Mouse (Mus musculus): ENCODE results near the gene Fam193b. TPM values are rescaled to one million over a fixed set of nuclear protein-coding genes. Genes with fewer than 3 reads are reported as not detected.
"Not testable (repeated sequence)": the region's sequence is repeated elsewhere in the genome, so short reads cannot be mapped to it uniquely, and the experiment has no call there.

The Fam193b gene
- total RNA-seq, 1 experiment from 2014 or later, result 25.6 TPM

DNA sequence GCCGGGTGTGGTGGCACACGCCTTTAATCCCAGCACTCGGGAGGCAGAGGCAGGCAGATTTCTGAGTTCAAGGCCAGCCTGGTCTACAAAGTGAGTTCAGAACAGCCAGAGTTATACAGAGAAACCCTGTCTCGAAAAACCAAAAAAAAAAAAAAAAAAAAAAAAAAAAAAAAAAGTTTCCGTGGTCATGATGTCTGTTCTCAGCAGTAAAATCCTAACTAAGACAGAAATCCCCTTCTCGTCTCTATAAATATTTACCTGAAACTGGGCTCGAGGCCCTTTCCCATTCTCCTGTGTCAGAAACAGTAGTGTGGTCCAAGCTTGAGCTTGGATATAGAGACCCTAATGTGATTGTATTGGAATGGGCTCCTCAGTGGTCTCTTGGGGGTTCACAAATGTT, 6.0 kb upstream of the Fam193b start:
- not testable (repeated sequence) for ATAC-seq (replicated peaks in 1 of 2; ENCODE audit: insufficient read depth in 1 of 2, low FRiP score in 2 of 2, low TSS enrichment in 1 of 2, low read depth in 1 of 2, poor library complexity in 2 of 2, severe bottlenecking in 2 of 2)

DNA sequence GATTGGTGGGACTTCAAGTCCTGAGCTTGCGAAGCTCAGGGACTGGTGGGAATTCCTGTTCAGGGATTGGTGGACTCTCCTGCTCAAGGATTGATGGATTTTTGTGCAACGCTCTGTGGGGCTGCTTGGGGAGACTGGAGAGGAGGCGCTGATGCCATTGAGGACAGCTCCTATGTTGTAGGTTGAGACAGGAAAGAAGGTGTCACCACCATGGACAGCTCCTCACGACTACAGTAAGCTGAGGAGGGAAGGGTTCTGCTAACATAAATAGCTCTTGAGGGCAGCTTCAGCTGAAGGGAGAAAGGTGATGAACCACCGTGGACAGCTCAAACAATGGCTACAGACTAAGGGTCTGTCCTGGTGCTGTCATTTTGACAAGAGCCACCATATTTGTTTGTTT, 5.0 kb upstream of the Fam193b start:
- no peak for ATAC-seq (replicated peaks in 1 of 2; ENCODE audit: insufficient read depth in 1 of 2, low FRiP score in 2 of 2, low TSS enrichment in 1 of 2, low read depth in 1 of 2, poor library complexity in 2 of 2, severe bottlenecking in 2 of 2)

DNA sequence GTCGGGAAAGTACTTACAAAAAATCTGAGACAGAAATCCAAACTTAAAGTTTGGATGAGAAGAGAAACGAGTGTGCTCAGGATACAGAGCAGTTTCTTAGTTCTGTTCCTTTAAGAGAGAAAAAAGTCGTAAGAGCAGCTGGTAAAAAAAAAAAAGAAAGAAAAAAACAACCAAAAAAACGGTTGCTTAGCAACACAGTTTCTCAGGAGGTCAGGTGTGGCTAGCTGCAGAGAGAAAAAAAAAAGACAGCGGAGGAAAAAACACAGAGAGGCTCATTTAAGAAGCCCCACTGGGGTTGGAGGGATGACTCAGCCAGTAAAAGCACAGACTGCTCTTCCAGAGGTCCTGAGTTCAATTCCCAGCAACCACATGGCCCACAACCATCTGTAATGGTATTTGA, 3.4 kb upstream of the Fam193b start:
- ATAC-seq (replicated peaks in 1 of 2; ENCODE audit: insufficient read depth in 1 of 2, low FRiP score in 2 of 2, low TSS enrichment in 1 of 2, low read depth in 1 of 2, poor library complexity in 2 of 2, severe bottlenecking in 2 of 2), result no peak

DNA sequence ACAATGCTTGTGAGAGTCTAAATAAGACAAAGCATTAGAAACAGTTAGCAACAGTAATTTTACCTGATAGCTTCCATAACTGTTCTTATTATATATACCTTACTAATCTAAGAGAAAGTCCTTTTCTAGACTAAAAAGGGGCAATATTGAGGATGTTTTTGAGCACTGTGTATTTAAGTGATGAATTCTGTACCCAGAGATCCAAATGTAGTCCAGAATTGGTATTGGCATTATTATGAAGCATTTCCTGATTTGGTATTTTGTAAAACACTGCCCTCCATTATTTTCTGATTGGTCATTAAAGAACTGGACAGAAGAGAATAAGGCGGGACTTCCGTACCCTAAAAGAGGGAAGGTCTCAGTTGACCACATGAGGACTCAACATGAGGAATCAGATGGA, 2.5 kb upstream of the Fam193b start, which contains the start of gene Tmed9:
TSS of gene Tmed9 (plus strand) at position 301 of the 400 bp plus-strand sequence.
- no peak for ATAC-seq (replicated peaks in 1 of 2; ENCODE audit: insufficient read depth in 1 of 2, low FRiP score in 2 of 2, low TSS enrichment in 1 of 2, low read depth in 1 of 2, poor library complexity in 2 of 2, severe bottlenecking in 2 of 2)

DNA sequence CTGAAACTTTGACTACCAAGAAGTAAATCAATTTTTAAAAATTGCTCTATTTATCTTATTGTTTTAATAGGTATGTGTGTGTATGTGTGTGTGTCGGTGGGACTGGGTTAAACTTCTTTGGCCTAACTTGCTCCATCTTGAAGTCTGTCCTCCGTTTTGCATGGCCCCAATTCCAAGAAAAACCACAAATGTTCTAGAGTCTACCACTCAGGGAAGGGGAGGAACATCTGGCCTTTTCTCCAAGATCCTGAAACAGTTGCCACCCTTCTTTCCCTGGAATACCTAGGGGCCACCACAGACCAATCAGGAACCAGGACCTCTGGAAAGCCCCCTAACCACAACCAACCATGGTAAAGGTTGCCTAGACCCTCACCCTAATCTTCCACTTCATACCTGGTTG, 1.1 kb upstream of the Fam193b start:
- no peak for ATAC-seq (replicated peaks in 1 of 2; ENCODE audit: insufficient read depth in 1 of 2, low FRiP score in 2 of 2, low TSS enrichment in 1 of 2, low read depth in 1 of 2, poor library complexity in 2 of 2, severe bottlenecking in 2 of 2)

DNA sequence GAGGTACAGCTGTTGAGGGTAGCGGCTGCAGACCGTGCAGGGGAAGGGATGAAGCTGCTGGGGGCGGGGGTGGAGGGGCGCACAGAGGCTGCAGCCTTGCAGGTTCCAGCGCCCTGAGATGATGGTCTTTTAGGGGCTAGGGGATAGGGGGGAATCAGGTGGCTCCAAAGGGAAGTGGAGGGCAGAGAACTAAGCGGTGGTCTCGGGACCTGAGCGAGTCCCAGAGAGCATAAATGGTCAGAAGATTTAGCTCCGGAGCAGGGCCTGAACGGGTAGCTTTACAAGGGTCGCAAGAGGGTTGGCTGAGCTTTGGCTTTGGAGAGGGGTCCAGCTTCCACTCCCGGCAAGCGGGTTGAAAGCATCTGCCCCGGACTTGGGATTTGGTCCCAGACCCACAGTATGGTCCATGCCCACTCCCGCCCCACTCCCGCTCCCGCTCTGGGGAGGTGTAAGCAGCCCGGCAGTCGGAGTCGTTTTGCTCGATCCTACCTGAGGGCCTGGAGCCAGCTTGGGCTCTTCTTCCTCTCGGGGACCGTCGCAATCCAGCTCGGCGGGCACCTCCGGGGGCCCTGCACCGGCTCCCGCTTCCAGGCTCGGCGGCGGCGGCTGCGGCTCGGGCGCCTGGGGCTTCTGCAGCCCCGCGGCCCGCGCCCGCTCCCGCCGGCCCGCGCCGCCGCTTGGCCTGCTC, 490 bp downstream of the Fam193b start:
- peak; percentile 33 to 35; a peak in 1 of 4 replicates for ATAC-seq (replicated peaks in 1 of 2; ENCODE audit: insufficient read depth in 1 of 2, low FRiP score in 2 of 2, low TSS enrichment in 1 of 2, low read depth in 1 of 2, poor library complexity in 2 of 2, severe bottlenecking in 2 of 2)

DNA sequence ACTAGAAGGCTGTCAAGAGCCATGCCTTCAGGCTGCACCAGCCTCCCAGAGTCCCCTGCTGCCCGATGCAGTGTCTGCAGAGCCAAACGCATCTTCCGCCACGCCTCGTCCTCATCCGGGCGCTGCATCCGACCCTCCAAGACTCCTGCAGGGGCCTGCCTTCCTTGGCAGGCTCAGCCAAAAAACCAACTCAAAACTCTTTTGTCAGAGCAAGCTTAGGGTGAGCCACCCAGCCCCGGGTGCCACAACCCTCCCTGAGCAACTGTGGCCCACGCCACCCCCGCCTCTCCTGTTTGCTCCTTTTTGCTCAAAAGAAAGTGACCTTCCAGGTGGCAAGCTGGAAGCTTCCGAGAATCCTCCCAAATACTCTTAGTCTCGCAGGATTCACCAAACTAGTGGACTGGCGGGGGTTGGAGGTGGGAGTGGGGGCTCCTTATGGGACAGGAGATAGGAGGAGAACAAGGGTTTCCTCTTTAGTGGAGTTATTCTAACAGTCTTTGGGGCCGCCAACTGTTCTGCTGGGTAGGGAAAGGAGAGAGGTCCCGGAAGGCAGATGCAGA, 1.1 kb downstream of the Fam193b start:
- ATAC-seq (replicated peaks in 1 of 2; ENCODE audit: insufficient read depth in 1 of 2, low FRiP score in 2 of 2, low TSS enrichment in 1 of 2, low read depth in 1 of 2, poor library complexity in 2 of 2, severe bottlenecking in 2 of 2), result no peak

DNA sequence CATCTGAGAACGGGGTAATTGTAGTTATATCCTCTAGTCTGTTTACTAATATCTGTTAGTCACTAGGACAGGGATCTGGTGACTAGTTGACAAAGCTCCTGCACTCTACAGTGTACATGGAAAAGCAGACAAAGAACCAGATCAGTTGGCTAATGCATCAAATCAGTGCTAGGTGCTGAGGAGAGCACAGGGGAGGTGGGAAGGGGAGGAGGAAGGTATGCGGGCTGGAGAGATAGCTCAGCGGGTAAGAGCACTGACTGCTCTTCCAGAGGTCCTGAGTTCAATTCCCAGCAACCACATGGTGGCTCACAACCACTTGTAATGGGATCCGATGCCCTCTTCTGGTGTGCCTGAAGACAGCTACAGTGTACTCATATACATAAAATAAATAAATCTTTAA, 2.4 kb downstream of the Fam193b start:
- ATAC-seq (replicated peaks in 1 of 2; ENCODE audit: insufficient read depth in 1 of 2, low FRiP score in 2 of 2, low TSS enrichment in 1 of 2, low read depth in 1 of 2, poor library complexity in 2 of 2, severe bottlenecking in 2 of 2), result not testable (repeated sequence)

DNA sequence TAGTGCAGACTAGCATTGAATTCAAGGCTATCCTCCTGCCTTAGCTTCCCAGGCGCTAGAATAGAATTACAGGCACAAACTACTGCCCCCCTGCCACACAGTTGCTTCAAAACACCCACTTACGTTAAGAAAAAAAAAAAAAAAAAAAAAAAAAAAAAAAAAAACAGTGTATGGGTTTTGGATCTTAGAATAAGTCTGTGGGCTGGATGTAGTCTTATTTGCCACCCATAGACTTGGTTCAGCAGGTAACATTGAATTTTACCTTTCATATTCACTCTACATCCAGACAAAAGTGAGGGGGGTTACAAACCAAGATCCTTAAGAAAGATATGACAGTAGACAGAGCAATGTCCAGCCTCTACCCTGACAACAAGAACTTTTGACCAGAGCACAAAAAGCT, 3.0 kb downstream of the Fam193b start:
- ATAC-seq (replicated peaks in 1 of 2; ENCODE audit: insufficient read depth in 1 of 2, low FRiP score in 2 of 2, low TSS enrichment in 1 of 2, low read depth in 1 of 2, poor library complexity in 2 of 2, severe bottlenecking in 2 of 2), result no peak

DNA sequence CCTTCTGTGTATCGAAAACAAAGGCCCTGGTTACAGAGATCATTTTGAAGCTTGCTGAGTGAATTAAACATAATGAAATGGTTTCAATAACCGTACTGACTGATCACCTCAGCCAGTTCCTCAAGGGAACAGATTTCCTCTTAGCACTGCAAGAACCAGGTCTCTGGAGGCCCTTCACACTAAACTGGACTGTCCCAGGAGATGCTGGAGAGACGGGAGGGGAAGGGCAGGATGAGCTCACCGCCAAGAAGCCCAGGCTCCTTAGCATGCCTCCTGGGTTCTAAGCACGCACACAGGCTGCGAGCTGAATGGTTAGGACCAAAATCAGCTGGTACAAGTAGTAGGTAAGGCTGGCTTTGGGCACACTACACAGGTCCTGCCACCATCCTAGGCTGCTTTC, 3.9 kb downstream of the Fam193b start:
- ATAC-seq (replicated peaks in 1 of 2; ENCODE audit: insufficient read depth in 1 of 2, low FRiP score in 2 of 2, low TSS enrichment in 1 of 2, low read depth in 1 of 2, poor library complexity in 2 of 2, severe bottlenecking in 2 of 2), result no peak

DNA sequence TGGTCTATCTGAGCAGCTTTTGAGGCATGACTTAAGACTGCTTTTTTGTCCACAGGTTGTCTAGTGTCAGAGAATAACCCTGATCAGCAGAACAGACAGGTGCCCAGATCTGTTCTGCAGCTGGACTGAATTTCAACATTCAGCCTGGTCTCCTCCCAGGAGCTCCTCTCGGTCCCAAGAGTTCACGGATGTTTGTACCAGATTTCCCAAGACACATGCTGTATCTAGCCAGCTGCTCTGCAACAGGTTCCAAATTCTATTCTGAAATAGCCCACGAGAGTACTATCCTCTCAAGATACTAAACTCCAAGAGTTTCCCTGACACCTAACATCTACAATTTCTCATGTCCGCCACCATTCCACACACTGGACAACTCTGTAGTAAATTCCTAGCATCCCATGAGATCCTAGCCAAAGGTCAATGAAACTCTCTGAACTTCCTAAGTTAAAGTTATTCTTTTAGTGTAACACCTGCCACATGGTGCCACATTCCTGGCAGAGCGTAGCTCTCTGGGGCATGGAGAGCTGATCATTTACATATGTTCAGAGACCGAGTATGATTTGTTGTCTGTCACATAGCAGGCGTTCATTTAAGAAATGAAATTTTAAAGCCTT, 7.5 kb downstream of the Fam193b start:
- ATAC-seq (replicated peaks in 1 of 2; ENCODE audit: insufficient read depth in 1 of 2, low FRiP score in 2 of 2, low TSS enrichment in 1 of 2, low read depth in 1 of 2, poor library complexity in 2 of 2, severe bottlenecking in 2 of 2), result no peak

DNA sequence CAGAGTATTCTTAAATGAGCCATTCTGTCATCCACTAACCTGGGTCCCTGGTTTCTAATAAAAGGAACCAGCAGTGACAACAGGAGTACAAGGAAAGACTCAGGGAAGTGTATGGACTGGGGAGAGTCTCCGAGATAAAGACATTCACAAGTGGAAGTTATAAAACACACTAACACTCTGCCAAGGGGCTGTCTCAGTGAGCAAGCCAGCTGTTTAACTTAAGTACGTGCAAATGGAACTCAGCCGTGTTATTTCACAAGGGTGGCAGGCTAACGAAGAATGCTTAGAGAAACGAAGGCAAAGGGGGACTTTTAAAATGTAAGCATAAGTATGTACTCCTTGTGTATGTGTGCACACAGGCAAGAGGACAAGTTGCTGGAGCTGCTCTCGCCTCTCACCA, 13.4 kb downstream of the Fam193b start:
- ATAC-seq (replicated peaks in 1 of 2; ENCODE audit: insufficient read depth in 1 of 2, low FRiP score in 2 of 2, low TSS enrichment in 1 of 2, low read depth in 1 of 2, poor library complexity in 2 of 2, severe bottlenecking in 2 of 2), result no peak

DNA sequence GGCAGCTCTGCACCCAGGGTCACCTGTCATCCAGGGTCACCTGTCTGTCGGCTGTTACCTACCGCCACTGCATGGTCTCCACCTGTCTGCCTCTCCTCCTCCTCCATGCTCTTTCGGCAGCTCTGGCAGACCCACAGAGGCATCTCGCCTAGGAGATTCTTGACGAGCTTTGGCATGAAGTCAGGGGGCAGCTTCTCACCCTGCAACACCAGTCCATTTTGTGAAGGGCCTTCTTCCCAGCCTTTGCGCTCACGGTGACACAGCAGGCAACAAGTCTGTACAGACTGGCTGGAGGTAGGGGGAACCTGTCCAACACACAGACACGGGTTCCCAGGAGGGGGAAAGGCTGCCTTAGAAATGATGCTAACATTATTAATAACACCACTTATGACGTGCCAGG, 15.0 kb downstream of the Fam193b start:
- ATAC-seq (replicated peaks in 1 of 2; ENCODE audit: insufficient read depth in 1 of 2, low FRiP score in 2 of 2, low TSS enrichment in 1 of 2, low read depth in 1 of 2, poor library complexity in 2 of 2, severe bottlenecking in 2 of 2), result no peak

DNA sequence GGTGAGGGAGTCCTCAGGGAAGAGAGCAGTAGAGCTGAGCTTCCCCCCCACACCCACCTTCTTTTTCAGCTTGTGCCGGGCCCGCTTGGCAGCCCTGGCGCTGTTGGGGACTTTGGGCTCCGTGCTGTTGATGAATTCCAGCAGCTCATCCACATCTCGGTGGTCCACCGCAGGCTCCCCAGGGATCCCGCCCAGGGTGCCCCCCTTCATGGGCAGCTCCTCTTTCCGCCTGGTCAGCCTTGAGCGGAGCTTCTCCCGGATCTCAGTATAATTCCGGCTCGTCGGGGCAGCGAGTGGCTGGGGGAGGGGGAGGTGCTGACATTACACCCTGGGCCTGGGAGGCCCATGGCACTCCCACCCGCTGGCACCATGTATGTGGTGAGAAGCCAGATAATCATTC, 21.9 kb downstream of the Fam193b start:
- ATAC-seq (replicated peaks in 1 of 2; ENCODE audit: insufficient read depth in 1 of 2, low FRiP score in 2 of 2, low TSS enrichment in 1 of 2, low read depth in 1 of 2, poor library complexity in 2 of 2, severe bottlenecking in 2 of 2), result no peak

DNA sequence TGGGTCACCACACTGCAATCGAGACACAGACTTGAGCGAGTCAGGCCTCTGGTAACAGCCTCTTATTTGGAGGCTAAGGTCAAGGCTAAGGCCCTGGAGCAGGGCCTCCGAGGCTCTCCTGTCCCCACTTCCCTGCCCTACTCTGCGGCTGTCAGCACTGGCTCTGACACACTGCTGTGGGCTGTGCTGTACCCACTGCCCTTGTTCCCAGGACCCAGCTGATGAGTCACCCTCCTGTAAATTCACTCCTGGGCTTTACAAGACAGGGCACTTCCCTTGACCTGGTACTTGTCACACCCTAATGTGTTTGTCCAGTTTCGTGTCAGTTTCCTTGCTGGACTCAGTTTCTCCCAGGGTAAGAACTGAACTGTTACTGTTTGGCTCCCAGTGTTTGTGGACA, 22.5 kb downstream of the Fam193b start:
- ATAC-seq (replicated peaks in 1 of 2; ENCODE audit: insufficient read depth in 1 of 2, low FRiP score in 2 of 2, low TSS enrichment in 1 of 2, low read depth in 1 of 2, poor library complexity in 2 of 2, severe bottlenecking in 2 of 2), result no peak

DNA sequence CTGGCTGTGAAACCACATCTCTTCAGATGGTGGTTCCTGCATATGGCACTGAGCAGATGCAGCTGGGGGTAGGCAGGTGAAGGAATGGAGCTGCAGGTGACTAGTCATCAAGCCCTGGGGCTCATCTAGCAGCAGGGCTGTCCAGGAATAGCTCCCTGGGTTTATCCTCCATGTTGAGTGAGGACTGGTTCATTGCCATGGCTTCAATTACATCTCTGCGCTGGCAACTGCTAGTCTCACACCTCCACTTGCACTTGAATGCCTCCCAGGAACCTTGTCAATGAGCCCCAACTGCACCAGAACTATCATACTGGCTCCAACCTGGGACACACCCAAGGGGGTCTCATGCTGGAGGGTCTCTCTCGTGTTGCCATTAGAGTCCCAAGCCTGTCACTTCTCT, 23.0 kb downstream of the Fam193b start:
- ATAC-seq (replicated peaks in 1 of 2; ENCODE audit: insufficient read depth in 1 of 2, low FRiP score in 2 of 2, low TSS enrichment in 1 of 2, low read depth in 1 of 2, poor library complexity in 2 of 2, severe bottlenecking in 2 of 2), result no peak

DNA sequence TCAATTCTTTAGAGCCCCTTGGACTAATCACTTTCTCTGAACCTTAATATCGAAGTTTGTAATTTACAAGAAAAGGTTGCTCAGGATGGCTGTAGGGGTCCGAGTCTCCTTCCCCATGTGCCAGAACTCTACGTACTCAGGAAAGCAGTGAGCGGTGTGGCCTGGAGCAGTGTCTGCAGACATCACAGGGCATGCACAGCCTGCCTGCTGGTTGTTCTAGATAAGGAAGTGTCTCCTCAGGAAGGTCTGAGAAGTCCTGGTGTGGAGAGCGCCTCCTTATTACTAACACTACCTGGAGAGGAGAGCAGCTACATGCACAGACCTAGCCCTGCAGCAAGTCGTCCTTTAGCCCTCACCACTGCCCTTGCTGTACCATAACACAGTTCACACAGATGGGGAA, 26.1 kb downstream of the Fam193b start:
- 0 out of 4 replicates have a peak, but pooled peaks of 1 of the 2 experiments have one; percentile 16 for ATAC-seq (replicated peaks in 1 of 2; ENCODE audit: insufficient read depth in 1 of 2, low FRiP score in 2 of 2, low TSS enrichment in 1 of 2, low read depth in 1 of 2, poor library complexity in 2 of 2, severe bottlenecking in 2 of 2)

DNA sequence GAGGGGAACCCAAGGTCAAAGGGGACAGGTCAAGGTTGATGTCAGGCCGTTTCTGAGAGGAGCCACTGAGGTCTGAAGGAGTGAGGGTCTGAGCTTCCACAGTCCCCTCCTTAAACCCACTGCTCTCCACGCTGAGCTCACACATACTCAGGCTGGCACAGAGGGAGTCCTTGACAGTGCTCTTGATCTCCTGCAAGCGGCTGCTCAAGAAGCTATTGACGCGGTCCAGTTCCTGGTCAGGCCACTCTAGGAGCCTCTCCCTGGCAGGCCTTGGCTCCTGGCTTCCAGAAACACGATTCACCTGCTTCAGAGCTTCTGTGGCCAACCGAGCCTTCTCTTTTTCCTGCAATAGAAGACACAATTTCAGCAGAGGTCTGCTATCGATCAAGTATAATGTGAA, 27.5 kb downstream of the Fam193b start:
- ATAC-seq (replicated peaks in 1 of 2; ENCODE audit: insufficient read depth in 1 of 2, low FRiP score in 2 of 2, low TSS enrichment in 1 of 2, low read depth in 1 of 2, poor library complexity in 2 of 2, severe bottlenecking in 2 of 2), result no peak

DNA sequence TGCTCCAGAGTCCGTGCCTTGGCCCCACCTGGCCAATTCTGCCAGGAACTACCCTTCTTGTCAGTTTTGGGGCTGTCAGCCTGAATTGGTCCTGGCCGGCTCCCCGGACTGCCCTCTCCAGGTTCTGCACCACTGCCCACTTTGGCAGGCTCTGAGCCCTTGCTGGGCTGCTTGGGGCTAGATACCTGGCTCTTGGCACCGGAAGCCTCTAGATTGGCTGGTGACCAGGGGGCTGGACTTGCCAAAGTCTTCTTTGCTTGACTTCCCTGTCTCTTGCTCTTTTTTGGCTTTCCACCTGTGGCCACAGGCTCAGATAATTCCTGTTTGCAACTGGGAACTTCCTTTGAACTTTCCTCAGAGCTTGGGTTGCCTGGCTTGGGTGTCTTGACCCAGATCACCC, 28.0 kb downstream of the Fam193b start:
- ATAC-seq (replicated peaks in 1 of 2; ENCODE audit: insufficient read depth in 1 of 2, low FRiP score in 2 of 2, low TSS enrichment in 1 of 2, low read depth in 1 of 2, poor library complexity in 2 of 2, severe bottlenecking in 2 of 2), result no peak

All from hematopoietic stem cell, adult 5-6 weeks (primary cell).